Mouse (Mus musculus): ENCODE measurements around the gene Ankzf1. TPM values are rescaled to one million over a fixed set of nuclear protein-coding genes. Genes with fewer than 3 reads are reported as not detected.

Ankzf1 gene
- polyA plus RNA-seq, 1 experiment: 41.0 TPM

DNA sequence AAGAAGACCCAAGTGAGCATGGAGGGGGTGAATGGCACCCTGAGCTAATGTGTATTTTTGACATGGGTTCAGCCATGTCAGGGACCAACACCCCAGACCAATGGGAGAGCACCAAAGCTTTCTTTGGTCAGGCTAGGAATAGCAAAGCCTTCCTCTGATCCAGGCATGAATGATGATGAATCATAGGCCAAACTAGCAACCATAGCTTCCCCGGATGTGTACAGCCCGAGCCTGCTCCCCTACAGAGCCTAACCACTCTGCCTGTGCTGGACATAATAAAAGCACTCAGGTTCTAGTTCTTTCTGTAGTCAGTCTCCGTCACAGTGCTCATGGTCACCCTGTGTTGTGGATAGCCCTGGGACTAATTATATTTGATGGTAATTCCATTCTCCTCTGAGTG is 29.6 kb downstream of the Ankzf1 start:
- Histone ChIP-seq H3K27me3 (ENCODE audit: control insufficient read depth, insufficient read depth, low read length) (no peaks in the 10 kb centered on the region), H3K4me1 (ENCODE audit: control insufficient read depth, insufficient read depth, low read length) (peaks cover 2% of the 10 kb centered on the region; the same call in 1 of the 2 replicates), H3K4me3 (replicated peaks; ENCODE audit: insufficient read depth, low read depth, low read length) (no peak overlapping the region), H3K27ac (ENCODE audit: insufficient read depth, low read length) (no peak overlapping the region)
- 88% methylated on average over 3 of the region's 3 CpGs for WGBS
- no peak for DNase-seq
- TF ChIP-seq POLR2A (IDR thresholded peaks at IDR 0.05; ENCODE audit: borderline replicate concordance, insufficient read depth, low read length) (no peak), CTCF (IDR thresholded peaks at IDR 0.05; ENCODE audit: borderline replicate concordance, insufficient read depth, low read depth, low read length) (no peak)

- H3K27me3 ChIP-seq (ENCODE audit: control insufficient read depth, insufficient read depth, low read length): no peaks in the 10 kb centered on the region
- H3K4me3 ChIP-seq (replicated peaks; ENCODE audit: insufficient read depth, low read depth, low read length): no peak overlapping the region
- DNase-seq: no peak
- no peaks in the 10 kb centered on the region for H3K4me1 ChIP-seq (ENCODE audit: control insufficient read depth, insufficient read depth, low read length)
- no peak overlapping the region for H3K27ac ChIP-seq (ENCODE audit: insufficient read depth, low read length)
- WGBS: 82% methylated on average over 6 of the region's 6 CpGs
- TF ChIP-seq CTCF (IDR thresholded peaks at IDR 0.05; ENCODE audit: borderline replicate concordance, insufficient read depth, low read depth, low read length) (no peak), POLR2A (IDR thresholded peaks at IDR 0.05; ENCODE audit: borderline replicate concordance, insufficient read depth, low read length) (no peak)
These were observed 31.0 kb downstream of the Ankzf1 start for GRCm38 (mm10) chr1:75222926-75223325.

DNA sequence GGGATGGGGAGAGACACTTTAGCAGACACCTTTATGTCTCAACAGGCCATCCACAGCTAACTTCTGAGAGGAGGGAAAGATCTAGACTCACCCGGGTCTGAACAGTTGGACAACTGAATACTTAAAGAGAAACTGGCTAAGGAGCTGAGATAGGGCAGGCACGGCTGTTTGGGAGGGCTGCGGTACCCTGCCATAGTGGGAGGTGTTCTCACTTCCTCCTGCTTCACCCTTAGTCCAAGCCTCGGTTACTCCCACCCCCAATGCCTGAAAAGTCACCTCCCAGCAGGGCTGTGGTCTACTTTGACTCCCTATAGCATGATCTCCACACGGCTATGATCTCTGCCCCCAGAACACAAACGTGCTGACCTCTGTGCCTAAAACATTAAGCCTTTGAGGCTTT is 31.6 kb downstream of the Ankzf1 start:
- TF ChIP-seq CTCF (IDR thresholded peaks at IDR 0.05; ENCODE audit: borderline replicate concordance, insufficient read depth, low read depth, low read length) (no peak), POLR2A (IDR thresholded peaks at IDR 0.05; ENCODE audit: borderline replicate concordance, insufficient read depth, low read length) (no peak)
- Histone ChIP-seq H3K27me3 (ENCODE audit: control insufficient read depth, insufficient read depth, low read length) (no peaks in the 10 kb centered on the region), H3K27ac (ENCODE audit: insufficient read depth, low read length) (no peak overlapping the region), H3K4me1 (ENCODE audit: control insufficient read depth, insufficient read depth, low read length) (no peaks in the 10 kb centered on the region), H3K4me3 (replicated peaks; ENCODE audit: insufficient read depth, low read depth, low read length) (no peak overlapping the region)
- no peak for DNase-seq
- 75% methylated on average over 6 of the region's 6 CpGs for WGBS

- no peak for DNase-seq
- no peak overlapping the region for H3K4me3 ChIP-seq (replicated peaks; ENCODE audit: insufficient read depth, low read depth, low read length)
- WGBS: 67% methylated on average over 3 of the region's 3 CpGs
- H3K4me1 ChIP-seq (ENCODE audit: control insufficient read depth, insufficient read depth, low read length): no peaks in the 10 kb centered on the region
- H3K27me3 ChIP-seq (ENCODE audit: control insufficient read depth, insufficient read depth, low read length): no peaks in the 10 kb centered on the region
- TF ChIP-seq POLR2A (IDR thresholded peaks at IDR 0.05; ENCODE audit: borderline replicate concordance, insufficient read depth, low read length) (no peak), CTCF (IDR thresholded peaks at IDR 0.05; ENCODE audit: borderline replicate concordance, insufficient read depth, low read depth, low read length) (no peak)
- H3K27ac ChIP-seq (ENCODE audit: insufficient read depth, low read length): no peak overlapping the region
These were observed 33.5 kb downstream of the Ankzf1 start for GRCm38 (mm10) chr1:75225473-75225872.

- H3K27me3 ChIP-seq (ENCODE audit: control insufficient read depth, insufficient read depth, low read length): no peaks in the 10 kb centered on the region
- H3K4me3 ChIP-seq (replicated peaks; ENCODE audit: insufficient read depth, low read depth, low read length): no peak overlapping the region
- no peak for TF ChIP-seq CTCF (IDR thresholded peaks at IDR 0.05; ENCODE audit: borderline replicate concordance, insufficient read depth, low read depth, low read length)
- TF ChIP-seq POLR2A (IDR thresholded peaks at IDR 0.05; ENCODE audit: borderline replicate concordance, insufficient read depth, low read length): no peak
- no peak for DNase-seq
- 71% methylated on average over 2 of the region's 2 CpGs for WGBS
- no peak overlapping the region for H3K27ac ChIP-seq (ENCODE audit: insufficient read depth, low read length)
- H3K4me1 ChIP-seq (ENCODE audit: control insufficient read depth, insufficient read depth, low read length): no peaks in the 10 kb centered on the region
These were observed 34.2 kb downstream of the Ankzf1 start for GRCm38 (mm10) chr1:75226138-75226537.

GRCm38 (mm10) chr1:75227653-75228052 is 35.7 kb downstream of the Ankzf1 start:
- no peak overlapping the region for H3K27ac ChIP-seq (ENCODE audit: insufficient read depth, low read length)
- 94% methylated on average over 1 of the region's 1 CpGs for WGBS
- H3K4me1 ChIP-seq (ENCODE audit: control insufficient read depth, insufficient read depth, low read length): no peaks in the 10 kb centered on the region
- H3K27me3 ChIP-seq (ENCODE audit: control insufficient read depth, insufficient read depth, low read length): no peaks in the 10 kb centered on the region
- TF ChIP-seq POLR2A (IDR thresholded peaks at IDR 0.05; ENCODE audit: borderline replicate concordance, insufficient read depth, low read length) (no peak), CTCF (IDR thresholded peaks at IDR 0.05; ENCODE audit: borderline replicate concordance, insufficient read depth, low read depth, low read length) (no peak)
- DNase-seq: no peak
- H3K4me3 ChIP-seq (replicated peaks; ENCODE audit: insufficient read depth, low read depth, low read length): no peak overlapping the region

DNA sequence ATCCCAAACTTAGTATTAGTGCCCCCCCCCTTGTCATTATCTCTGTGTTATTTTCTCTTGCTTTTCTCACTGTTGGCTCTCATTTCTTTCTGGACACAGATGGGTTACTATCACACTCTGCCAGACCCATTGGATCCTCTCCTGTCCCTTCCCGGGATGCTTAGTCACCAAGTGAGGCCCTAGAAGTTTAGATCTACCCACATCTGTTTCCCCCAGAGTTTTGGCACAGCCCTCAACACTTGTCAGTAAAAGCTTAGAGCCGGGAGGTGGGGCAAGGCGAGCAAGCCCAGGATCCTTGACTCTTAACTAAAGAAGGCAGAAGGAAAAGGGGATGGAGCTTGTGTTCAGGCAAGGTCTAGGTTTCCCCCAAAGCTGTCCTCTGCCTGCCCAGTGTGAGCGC is 37.2 kb downstream of the Ankzf1 start:
- 45% methylated on average over 4 of the region's 4 CpGs for whole genome bisulfite sequencing
- TF ChIP-seq CTCF (IDR thresholded peaks at IDR 0.05; ENCODE audit: borderline replicate concordance, insufficient read depth, low read depth, low read length): no peak
- no peak for TF ChIP-seq POLR2A (IDR thresholded peaks at IDR 0.05; ENCODE audit: borderline replicate concordance, insufficient read depth, low read length)
- H3K27ac ChIP-seq (ENCODE audit: insufficient read depth, low read length): no peak overlapping the region
- no peaks in the 10 kb centered on the region for H3K27me3 ChIP-seq (ENCODE audit: control insufficient read depth, insufficient read depth, low read length)
- no peaks in the 10 kb centered on the region for H3K4me1 ChIP-seq (ENCODE audit: control insufficient read depth, insufficient read depth, low read length)
- no peak overlapping the region for H3K4me3 ChIP-seq (replicated peaks; ENCODE audit: insufficient read depth, low read depth, low read length)
- DNase-seq: no peak

DNA sequence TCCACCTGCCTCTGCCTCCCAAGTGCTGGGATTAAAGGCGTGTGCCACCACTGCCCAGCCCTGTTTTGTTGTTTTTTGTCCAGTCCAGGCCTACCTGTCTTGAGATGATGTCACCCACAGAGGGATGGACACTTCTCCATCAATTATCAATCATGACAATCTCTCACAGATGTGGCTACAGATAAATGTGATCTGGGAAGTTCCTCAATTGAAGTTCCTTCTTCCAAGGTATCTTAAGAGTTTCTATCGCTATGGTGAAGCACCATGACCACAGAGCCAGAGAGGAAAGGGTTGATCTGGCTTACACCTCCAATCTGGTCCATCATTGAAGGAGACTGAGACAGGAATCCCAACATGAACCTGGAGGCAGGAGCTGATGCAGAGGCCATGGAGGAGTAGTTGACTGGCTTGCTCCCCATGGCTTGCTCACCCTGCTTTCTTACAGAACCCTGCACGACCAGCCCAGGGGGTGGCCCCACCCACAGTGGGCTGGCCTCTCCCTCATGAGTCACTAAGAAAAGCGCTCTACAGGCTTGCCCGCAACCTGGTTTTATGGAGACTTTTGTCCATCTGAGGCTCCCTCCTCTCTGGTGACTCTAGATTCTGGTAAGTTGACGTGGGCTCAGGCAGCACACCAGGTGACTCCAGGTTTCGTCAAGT is 38.5 kb downstream of the Ankzf1 start:
- no peak for DNase-seq
- Histone ChIP-seq H3K4me1 (ENCODE audit: control insufficient read depth, insufficient read depth, low read length) (peaks cover 5% of the 10 kb centered on the region), H3K27me3 (ENCODE audit: control insufficient read depth, insufficient read depth, low read length) (no peaks in the 10 kb centered on the region), H3K4me3 (replicated peaks; ENCODE audit: insufficient read depth, low read depth, low read length) (no peak overlapping the region), H3K27ac (ENCODE audit: insufficient read depth, low read length) (no peak overlapping the region)
- no peak for TF ChIP-seq POLR2A (IDR thresholded peaks at IDR 0.05; ENCODE audit: borderline replicate concordance, insufficient read depth, low read length)
- TF ChIP-seq CTCF (IDR thresholded peaks at IDR 0.05; ENCODE audit: borderline replicate concordance, insufficient read depth, low read depth, low read length): no peak
- WGBS: 78% methylated on average over 7 of the region's 7 CpGs

Measured in cerebellum, adult 2 months (tissue).